Mouse (Mus musculus) liver, embryonic 16.5 days (tissue): ENCODE results near the gene Obscn. TPM values are rescaled to one million over a fixed set of nuclear protein-coding genes. Genes with fewer than 3 reads are reported as not detected.
"Not testable (repeated sequence)": the region's sequence is repeated elsewhere in the genome, so short reads cannot be mapped to it uniquely, and the experiment has no call there.

ENCODE experiments used
- ATAC-seq: fragments of 200-750 bp; cut with Nextera tagmentation; 2 replicates; pipeline ENCODE4 v1.8.0; 2017; ENCODE audit warnings: low read depth, mild to moderate bottlenecking, moderate number of reproducible peaks, moderate library complexity
- H3K27ac ChIP-seq: fragments of 300-500 bp; sonication (generic); 2 replicates; pipeline ENCODE4 v1.5.1; 2014; ENCODE audit warnings: mild to moderate bottlenecking, low read length
- H3K27me3 ChIP-seq: fragments of 300-500 bp; sonication (generic); 2 replicates; pipeline ENCODE4 v1.6.1; 2014; ENCODE audit warnings: low read depth, low read length, mixed read lengths; ENCODE audit not compliant: control insufficient read depth, insufficient read depth
- H3K36me3 ChIP-seq: fragments of 300-500 bp; sonication (generic); 2 replicates; pipeline ENCODE4 v1.6.1; 2014; ENCODE audit warnings: mild to moderate bottlenecking; ENCODE audit not compliant: control insufficient read depth, insufficient read depth
- H3K4me1 ChIP-seq: fragments of 300-500 bp; sonication (generic); 2 replicates; pipeline ENCODE4 v1.6.1; 2014; ENCODE audit warnings: low read depth, low read length, mixed read lengths; ENCODE audit not compliant: control insufficient read depth
- H3K4me2 ChIP-seq: fragments of 300-500 bp; sonication (generic); 2 replicates; pipeline ENCODE4 v1.6.1; 2014; ENCODE audit warnings: low read depth, low read length, mixed read lengths
- H3K4me3 ChIP-seq: fragments of 300-500 bp; sonication (generic); 2 replicates; pipeline ENCODE4 v1.5.1; 2014; ENCODE audit warnings: low read depth, mild to moderate bottlenecking, low read length
- H3K9ac ChIP-seq: fragments of 300-500 bp; sonication (generic); 2 replicates; pipeline ENCODE4 v1.6.1; 2014; ENCODE audit warnings: low read depth, low read length
- H3K9me3 ChIP-seq: fragments of 300-500 bp; sonication (generic); replicated peaks from 2 replicates; pipeline ENCODE4 v1.6.1; 2016; ENCODE audit warnings: low read length; ENCODE audit not compliant: control insufficient read depth
- WGBS: fragments of 180-500 bp; shearing (Covaris S2); extraction: QIAGEN DNeasy Blood & Tissue Kit; methylation state at CpG from one replicate; pipeline ENCODE4 v1.1.7; 2014; ENCODE audit not compliant: insufficient replicate concordance; 5-methylcytosine and 5-hydroxymethylcytosine counted together
- polyA plus RNA-seq: library from polyadenylated mRNA; unstranded; fragments of >200 nt; fragmentation: Nextera tagmentation; extraction: Ambion mirVana; gene quantifications from 2 replicates; pipeline ENCODE4 v1.2.1, GENCODE M21; 2015

Gene Obscn
- polyA plus RNA-seq, 1 experiment from 2014 or later: 0.34 TPM

DNA sequence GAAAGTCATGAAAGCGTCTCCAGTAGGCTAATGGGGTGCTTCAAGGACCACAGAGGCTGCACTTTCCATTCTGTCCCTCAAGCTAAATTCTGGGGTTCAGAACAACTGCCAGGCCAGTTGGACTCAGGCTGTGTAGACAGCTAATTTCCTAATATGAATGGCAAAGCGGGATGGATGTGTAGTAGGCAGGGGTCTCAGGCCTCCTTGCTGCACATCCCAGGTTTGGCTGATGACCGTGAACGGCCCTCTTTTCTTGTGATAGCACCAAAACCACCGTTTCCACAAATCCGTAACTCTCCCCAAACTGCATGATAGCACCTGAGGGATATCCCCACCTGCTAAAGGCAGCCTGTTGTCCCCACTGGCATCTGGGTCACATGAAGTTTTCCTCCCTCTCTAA, 177.7 kb downstream of the Obscn start:
- 80% methylated on average over 6 of the region's 6 CpGs for WGBS
- H3K36me3 ChIP-seq: peaks cover 12% of the 10 kb centered on the region
- H3K4me2 ChIP-seq: peak overlapping the region; percentile 91
- H3K9ac ChIP-seq: peak overlapping the region; percentile 75
- H3K4me1 ChIP-seq: peaks cover 34% of the 10 kb centered on the region
- peaks cover 3% of the 10 kb centered on the region; the same call in 1 of the 2 replicates for H3K9me3 ChIP-seq
- ATAC-seq: no peak
- H3K27me3 ChIP-seq: peaks cover 15% of the 10 kb centered on the region
- peak overlapping the region; percentile 72 for H3K27ac ChIP-seq
- H3K4me3 ChIP-seq: peak overlapping the region; percentile 71

GRCm38 (mm10) chr11:58957226-58957914, 178.8 kb downstream of the Obscn start:
- 87% methylated on average over 5 of the region's 5 CpGs for WGBS
- no peak for ATAC-seq
- Histone ChIP-seq H3K27me3 (peaks cover 13% of the 10 kb centered on the region), H3K4me3 (peak overlapping the region; percentile 90), H3K9ac (peak overlapping the region; percentile 99), H3K27ac (peak overlapping the region; percentile 42; the same call in 1 of the 2 replicates), H3K4me1 (peaks cover 40% of the 10 kb centered on the region), H3K36me3 (peaks cover 12% of the 10 kb centered on the region), H3K4me2 (peak overlapping the region; percentile 91), H3K9me3 (peaks cover 3% of the 10 kb centered on the region; the same call in 1 of the 2 replicates)

DNA sequence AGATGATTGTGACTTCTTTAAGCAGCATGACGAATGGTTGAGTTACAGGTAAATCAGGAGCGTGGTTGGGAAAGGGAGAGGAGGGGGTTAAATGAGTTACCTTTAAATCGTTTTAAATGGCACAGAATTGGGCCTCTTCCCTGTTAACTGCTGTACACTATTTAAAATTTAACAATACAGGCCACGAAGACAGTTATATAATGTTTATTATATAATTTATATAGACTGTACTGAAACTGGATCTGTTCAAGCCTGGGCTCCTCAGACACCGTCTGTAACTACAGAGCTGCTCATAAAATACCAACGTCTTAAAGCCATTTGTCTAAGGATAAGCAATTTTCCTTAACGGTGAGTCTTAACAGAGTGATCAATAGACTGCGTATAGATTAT, 180.3 kb downstream of the Obscn start:
- ATAC-seq: no peak
- WGBS: 26% methylated on average over 8 of the region's 8 CpGs
- Histone ChIP-seq H3K27ac (peak overlapping the region; percentile 100), H3K4me1 (peaks cover 40% of the 10 kb centered on the region), H3K9me3 (no peaks in the 10 kb centered on the region), H3K27me3 (peaks cover 11% of the 10 kb centered on the region), H3K36me3 (peaks cover 12% of the 10 kb centered on the region), H3K9ac (peak overlapping the region; percentile 99), H3K4me2 (peak overlapping the region; percentile 91), H3K4me3 (peak overlapping the region; percentile 90)

GRCm38 (mm10) chr11:58955143-58955867, 180.9 kb downstream of the Obscn start:
- Histone ChIP-seq H3K9me3 (no peaks in the 10 kb centered on the region), H3K36me3 (peaks cover 12% of the 10 kb centered on the region), H3K4me2 (peak overlapping the region; percentile 91), H3K9ac (peak overlapping the region; percentile 99), H3K27me3 (peaks cover 15% of the 10 kb centered on the region), H3K27ac (peak overlapping the region; percentile 100), H3K4me1 (peaks cover 40% of the 10 kb centered on the region), H3K4me3 (peak overlapping the region; percentile 90)
- under 1% methylated on average over 20 of the region's 20 CpGs for WGBS
- peak; percentile 4 for ATAC-seq

DNA sequence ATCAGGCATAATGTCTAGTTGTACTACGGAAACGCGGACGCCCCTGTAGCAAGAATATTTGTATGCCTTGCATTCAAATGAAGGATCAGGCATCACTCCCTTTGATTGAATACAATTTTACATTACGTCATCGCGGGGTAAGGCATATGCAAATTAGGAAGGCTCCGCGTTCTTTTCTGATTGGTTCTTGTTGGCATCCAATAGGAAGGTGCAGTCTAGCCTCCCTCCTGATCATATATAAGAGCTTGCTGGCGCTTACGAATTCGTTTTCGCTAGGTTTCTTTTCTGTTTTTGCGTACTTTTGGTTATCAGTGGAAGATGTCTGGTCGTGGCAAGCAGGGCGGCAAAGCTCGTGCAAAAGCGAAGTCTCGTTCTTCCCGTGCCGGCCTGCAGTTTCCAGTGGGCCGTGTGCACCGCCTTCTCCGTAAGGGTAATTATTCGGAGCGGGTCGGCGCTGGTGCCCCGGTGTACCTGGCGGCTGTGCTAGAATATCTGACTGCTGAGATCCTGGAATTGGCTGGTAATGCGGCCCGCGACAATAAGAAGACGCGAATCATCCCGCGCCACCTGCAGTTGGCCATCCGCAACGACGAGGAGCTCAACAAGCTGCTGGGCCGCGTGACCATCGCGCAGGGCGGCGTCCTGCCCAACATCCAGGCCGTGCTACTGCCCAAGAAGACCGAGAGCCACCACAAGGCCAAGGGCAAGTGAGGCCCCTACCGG, 181.6 kb downstream of the Obscn start, which contains the start of the genes Hist3h2a and Trim17:
Gene Hist3h2a, plus strand, starts transcription at position 266 of the 723 bp plus-strand sequence.
Gene Trim17, plus strand, starts transcription at position 266 of the 723 bp plus-strand sequence.
- Histone ChIP-seq H3K27ac (peak within 1 kb of the TSS; percentile 100), H3K4me2 (peak within 1 kb of the TSS; percentile 97), H3K9ac (peak within 1 kb of the TSS; percentile 99), H3K4me1 (peaks cover 38% of the 10 kb centered on the region), H3K4me3 (peak within 1 kb of the TSS; percentile 90), H3K9me3 (no peaks in the 10 kb centered on the region), H3K27me3 (peaks cover 21% of the 10 kb centered on the region), H3K36me3 (peaks cover 12% of the 10 kb centered on the region)
- ATAC-seq: peak; percentile 90
- WGBS: under 1% methylated on average over 49 of the region's 49 CpGs

DNA sequence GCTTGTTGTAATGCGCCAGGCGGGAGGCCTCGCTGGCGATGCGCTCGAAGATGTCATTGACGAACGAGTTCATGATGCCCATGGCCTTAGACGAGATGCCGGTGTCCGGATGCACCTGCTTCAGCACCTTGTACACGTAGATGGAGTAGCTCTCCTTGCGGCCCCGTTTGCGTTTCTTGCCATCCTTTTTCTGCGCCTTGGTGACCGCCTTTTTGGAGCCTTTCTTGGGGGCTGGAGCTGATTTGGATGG, 182.1 kb downstream of the Obscn start:
- peak overlapping the region; percentile 100 for H3K27ac ChIP-seq
- peaks cover 37% of the 10 kb centered on the region for H3K4me1 ChIP-seq
- peak overlapping the region; percentile 97 for H3K4me2 ChIP-seq
- H3K36me3 ChIP-seq: peaks cover 12% of the 10 kb centered on the region
- H3K27me3 ChIP-seq: peaks cover 26% of the 10 kb centered on the region
- WGBS: under 1% methylated on average over 17 of the region's 17 CpGs
- peak overlapping the region; percentile 90 for H3K4me3 ChIP-seq
- ATAC-seq, H3K9me3 ChIP-seq: not testable (repeated sequence)
- H3K9ac ChIP-seq: peak overlapping the region; percentile 90

GRCm38 (mm10) chr11:58953351-58954169, 182.6 kb downstream of the Obscn start:
- Histone ChIP-seq H3K36me3 (peaks cover 12% of the 10 kb centered on the region), H3K9me3 (no peaks in the 10 kb centered on the region), H3K4me3 (peak overlapping the region; percentile 90), H3K4me2 (peak overlapping the region; percentile 97), H3K9ac (peak overlapping the region; percentile 90), H3K27ac (peak overlapping the region; percentile 100), H3K4me1 (peaks cover 35% of the 10 kb centered on the region), H3K27me3 (peaks cover 30% of the 10 kb centered on the region)
- 1% methylated on average over 33 of the region's 33 CpGs for WGBS
- ATAC-seq: peak; percentile 33

GRCm38 (mm10) chr11:58951210-58951609, 185.0 kb downstream of the Obscn start:
- H3K27ac ChIP-seq: no peak overlapping the region
- peaks cover 27% of the 10 kb centered on the region for H3K4me1 ChIP-seq
- no peaks in the 10 kb centered on the region for H3K9me3 ChIP-seq
- no peak for ATAC-seq
- H3K4me3 ChIP-seq: no peak overlapping the region
- H3K36me3 ChIP-seq: no peaks in the 10 kb centered on the region
- no peak overlapping the region for H3K4me2 ChIP-seq
- peaks cover 40% of the 10 kb centered on the region for H3K27me3 ChIP-seq
- no peak overlapping the region for H3K9ac ChIP-seq
- WGBS: 76% methylated on average over 5 of the region's 5 CpGs
